Mouse (Mus musculus) embryonic facial prominence, embryonic 15.5 days (tissue): Measurements from ENCODE around the gene Ctla2b. TPM values are rescaled to one million over a fixed set of nuclear protein-coding genes. Genes with fewer than 3 reads are reported as not detected.
"Not testable (repeated sequence)": the region's sequence is repeated elsewhere in the genome, so short reads cannot be mapped to it uniquely, and the experiment has no call there.

Experiments used
- ATAC-seq: fragments of 200-750 bp; cut with Nextera tagmentation; 2 replicates; pipeline ENCODE4 v1.8.0; 2017; ENCODE audit warnings: low read depth, moderate TSS enrichment; ENCODE audit not compliant: insufficient number of reproducible peaks, low FRiP score, low TSS enrichment
- H3K27ac ChIP-seq: fragments of 300-500 bp; sonication (generic); replicated peaks from 2 replicates; pipeline ENCODE4 v1.5.1; 2015; ENCODE audit warnings: mild to moderate bottlenecking, inconsistent platforms
- H3K27me3 ChIP-seq: fragments of 300-500 bp; sonication (generic); 2 replicates; pipeline ENCODE4 v1.6.1; 2015; ENCODE audit warnings: inconsistent platforms
- H3K36me3 ChIP-seq: fragments of 300-500 bp; sonication (generic); 2 replicates; pipeline ENCODE4 v1.6.1; 2015; ENCODE audit warnings: mild to moderate bottlenecking, inconsistent platforms
- H3K4me1 ChIP-seq: fragments of 300-500 bp; sonication (generic); 2 replicates; pipeline ENCODE4 v1.6.1; 2015; ENCODE audit warnings: inconsistent platforms
- H3K4me2 ChIP-seq: fragments of 300-500 bp; sonication (generic); replicated peaks from 2 replicates; pipeline ENCODE4 v1.6.1; 2015; ENCODE audit warnings: mild to moderate bottlenecking, inconsistent platforms
- H3K4me3 ChIP-seq: fragments of 300-500 bp; sonication (generic); replicated peaks from 2 replicates; pipeline ENCODE4 v1.5.1; 2015; ENCODE audit warnings: mild to moderate bottlenecking, inconsistent platforms
- H3K9ac ChIP-seq: fragments of 300-500 bp; sonication (generic); 2 replicates; pipeline ENCODE4 v1.6.1; 2015; ENCODE audit warnings: inconsistent platforms
- H3K9me3 ChIP-seq: fragments of 300-500 bp; sonication (generic); replicated peaks from 2 replicates; pipeline ENCODE4 v1.6.1; 2016; ENCODE audit warnings: inconsistent platforms
- WGBS: fragments of 180-500 bp; shearing (Covaris S2); methylation state at CpG from one replicate; pipeline ENCODE4 v1.1.7; 2015; 5-methylcytosine and 5-hydroxymethylcytosine counted together
- polyA plus RNA-seq: library from polyadenylated mRNA; unstranded; fragments of >200 nt; fragmentation: Nextera tagmentation; extraction: Ambion mirVana; gene quantifications from 2 replicates; pipeline ENCODE4 v1.2.1, GENCODE M21; 2015

The Ctla2b gene
- polyA plus RNA-seq = 5.3 and 6.4 TPM in 2 replicates

- Histone ChIP-seq H3K4me2 (no peak within 1 kb of the TSS), H3K4me1 (no peaks in the 10 kb centered on the region), H3K9ac (no peak within 1 kb of the TSS), H3K9me3 (0 out of 2 replicates have a peak, but pooled peaks cover 3% of the 10 kb centered on the region), H3K4me3 (no peak within 1 kb of the TSS), H3K36me3 (no peaks in the 10 kb centered on the region), H3K27me3 (no peaks in the 10 kb centered on the region), H3K27ac (no peak within 1 kb of the TSS)
- no peak for ATAC-seq
- WGBS = 73% methylated on average over 3 of the region's 3 CpGs
Measured at GRCm38 (mm10) chr13:60897328-60897727, at the start of gene Ctla2b. Ctla2b (minus strand) TSS chr13:60897447.

GRCm38 (mm10) chr13:60941884-60942283, 44.6 kb upstream of the Ctla2b start, which contains the start of gene Tpbpa:
Tpbpa (minus strand) TSS chr13:60941984.
- 72% methylated on average over 3 of the region's 3 CpGs for WGBS
- ATAC-seq, H3K27me3 ChIP-seq, H3K4me3 ChIP-seq, H3K36me3 ChIP-seq, H3K27ac ChIP-seq, H3K4me2 ChIP-seq, H3K9ac ChIP-seq, H3K9me3 ChIP-seq, H3K4me1 ChIP-seq: not testable (repeated sequence)

- Histone ChIP-seq H3K36me3 (no peaks in the 10 kb centered on the region), H3K4me1 (no peaks in the 10 kb centered on the region), H3K27me3 (no peaks in the 10 kb centered on the region), H3K27ac (no peak within 1 kb of the TSS), H3K9me3 (no peaks in the 10 kb centered on the region), H3K9ac (no peak within 1 kb of the TSS), H3K4me2 (no peak within 1 kb of the TSS), H3K4me3 (no peak within 1 kb of the TSS)
- 63% methylated on average over 5 of the region's 5 CpGs for WGBS
- ATAC-seq = no peak; the same call in 1 of the 2 replicates
Measured at GRCm38 (mm10) chr13:60936500-60936901, 39.3 kb upstream of the Ctla2b start, which contains the start of the genes Gm49391 and Ctla2a. Gm49391 (minus strand) TSS chr13:60936571. Ctla2a (minus strand) TSS chr13:60936625.

GRCm38 (mm10) chr13:60935490-60935889, 38.2 kb upstream of the Ctla2b start, which contains the start of gene Gm49393:
Gm49393 (minus strand) TSS chr13:60935590.
- H3K27ac ChIP-seq, H3K4me1 ChIP-seq, H3K27me3 ChIP-seq, H3K4me2 ChIP-seq, H3K4me3 ChIP-seq, ATAC-seq, H3K36me3 ChIP-seq, H3K9ac ChIP-seq, H3K9me3 ChIP-seq: not testable (repeated sequence)
- WGBS = 68% methylated on average over 2 of the region's 2 CpGs

GRCm38 (mm10) chr13:60904780-60905179, 7.5 kb upstream of the Ctla2b start, which contains the start of gene Tpbpb:
Tpbpb (minus strand) TSS chr13:60904880.
- not testable (repeated sequence) for H3K27ac ChIP-seq, H3K36me3 ChIP-seq, H3K4me1 ChIP-seq, H3K4me2 ChIP-seq, H3K27me3 ChIP-seq, ATAC-seq, H3K4me3 ChIP-seq, H3K9me3 ChIP-seq, H3K9ac ChIP-seq
- 79% methylated on average over 2 of the region's 2 CpGs for WGBS

- ATAC-seq, H3K27me3 ChIP-seq, H3K4me3 ChIP-seq, H3K9me3 ChIP-seq, H3K36me3 ChIP-seq, H3K9ac ChIP-seq, H3K4me1 ChIP-seq, H3K4me2 ChIP-seq, H3K27ac ChIP-seq: not testable (repeated sequence)
- WGBS = 77% methylated on average over 8 of the region's 8 CpGs
Measured at GRCm38 (mm10) chr13:60896794-60897193, 453 bp downstream of the Ctla2b start, which contains the start of gene Gm49392. Gm49392 (minus strand) TSS chr13:60896894.

GRCm38 (mm10) chr13:60895406-60896160, 1.7 kb downstream of the Ctla2b start:
- H3K4me3 ChIP-seq = no peak overlapping the region
- no peak overlapping the region for H3K9ac ChIP-seq
- H3K4me2 ChIP-seq = no peak overlapping the region
- no peaks in the 10 kb centered on the region for H3K36me3 ChIP-seq
- 0 out of 2 replicates have a peak, but pooled peaks cover 3% of the 10 kb centered on the region for H3K9me3 ChIP-seq
- H3K27ac ChIP-seq = no peak overlapping the region
- no peaks in the 10 kb centered on the region for H3K4me1 ChIP-seq
- no peak for ATAC-seq
- no peaks in the 10 kb centered on the region for H3K27me3 ChIP-seq

- Histone ChIP-seq H3K27me3 (no peaks in the 10 kb centered on the region), H3K9ac (no peak overlapping the region), H3K4me3 (no peak overlapping the region), H3K4me1 (no peaks in the 10 kb centered on the region), H3K36me3 (no peaks in the 10 kb centered on the region), H3K9me3 (0 out of 2 replicates have a peak, but pooled peaks cover 2% of the 10 kb centered on the region), H3K4me2 (no peak overlapping the region), H3K27ac (no peak overlapping the region)
- 95% methylated on average over 1 of the region's 1 CpGs for WGBS
- ATAC-seq = no peak
Measured at GRCm38 (mm10) chr13:60892301-60892700, 4.9 kb downstream of the Ctla2b start.

GRCm38 (mm10) chr13:60864281-60864680, 33.0 kb downstream of the Ctla2b start, which contains the start of gene 4930486L24Rik:
4930486L24Rik (minus strand) TSS chr13:60864475.
- WGBS = 67% methylated on average over 1 of the region's 1 CpGs
- Histone ChIP-seq H3K27me3 (no peaks in the 10 kb centered on the region), H3K4me3 (no peak within 1 kb of the TSS), H3K9ac (no peak within 1 kb of the TSS), H3K36me3 (no peaks in the 10 kb centered on the region), H3K4me1 (no peaks in the 10 kb centered on the region), H3K9me3 (no peaks in the 10 kb centered on the region), H3K27ac (no peak within 1 kb of the TSS), H3K4me2 (no peak within 1 kb of the TSS)
- no peak for ATAC-seq

GRCm38 (mm10) chr13:60848241-60849120, 48.8 kb downstream of the Ctla2b start:
- H3K4me1 ChIP-seq = no peaks in the 10 kb centered on the region
- ATAC-seq = peak; percentile 54; the same call in 1 of the 2 replicates
- no peaks in the 10 kb centered on the region for H3K27me3 ChIP-seq
- H3K9me3 ChIP-seq = no peaks in the 10 kb centered on the region
- no peak overlapping the region for H3K4me3 ChIP-seq
- whole genome bisulfite sequencing = 80% methylated on average over 4 of the region's 4 CpGs
- no peak overlapping the region for H3K9ac ChIP-seq
- no peaks in the 10 kb centered on the region for H3K36me3 ChIP-seq
- H3K27ac ChIP-seq = no peak overlapping the region
- H3K4me2 ChIP-seq = no peak overlapping the region
